Mouse (Mus musculus) hindbrain, postnatal 0 days (tissue): ENCODE data around the gene Phtf1. TPM values are rescaled to one million over a fixed set of nuclear protein-coding genes. Genes with fewer than 3 reads are reported as not detected.
A peak's percentile ranks its signal among the peaks of the same experiment; 100 is the strongest.

Experiments used
- ATAC-seq: fragments of 200-750 bp; cut with Nextera tagmentation; 2 replicates; pipeline ENCODE4 v1.8.0; 2017; ENCODE audit warnings: mild to moderate bottlenecking, moderate TSS enrichment, moderate library complexity
- DNase-seq: peaks from one replicate; pipeline ENCODE4 v3.0.0-alpha.2; 2015; ENCODE audit warnings: low spot score
- H3K27ac ChIP-seq: fragments of 300-500 bp; sonication (generic); 2 replicates; pipeline ENCODE4 v1.5.1; 2014; ENCODE audit warnings: mild to moderate bottlenecking
- H3K27me3 ChIP-seq: fragments of 300-500 bp; sonication (generic); 2 replicates; pipeline ENCODE4 v1.6.1; 2014; ENCODE audit warnings: low read length, mixed read lengths; ENCODE audit not compliant: insufficient read depth
- H3K36me3 ChIP-seq: fragments of 300-500 bp; sonication (generic); 2 replicates; pipeline ENCODE4 v1.6.1; 2014; ENCODE audit warnings: low read length, mixed read lengths; ENCODE audit not compliant: insufficient read depth
- H3K4me1 ChIP-seq: fragments of 300-500 bp; sonication (generic); 2 replicates; pipeline ENCODE4 v1.6.1; 2014; ENCODE audit warnings: antibody characterized with exemption, low read length, mixed read lengths; ENCODE audit not compliant: insufficient read depth
- H3K4me2 ChIP-seq: fragments of 300-500 bp; sonication (generic); 2 replicates; pipeline ENCODE4 v1.6.1; 2014; ENCODE audit warnings: low read depth, mild to moderate bottlenecking, low read length, moderate library complexity, mixed read lengths
- H3K4me3 ChIP-seq: fragments of 300-500 bp; sonication (generic); 2 replicates; pipeline ENCODE4 v1.5.1; 2014; ENCODE audit warnings: low read length
- H3K9ac ChIP-seq: fragments of 300-500 bp; sonication (generic); replicated peaks from 2 replicates; pipeline ENCODE4 v1.6.1; 2014; ENCODE audit warnings: mild to moderate bottlenecking, low read length, moderate library complexity, mixed read lengths
- H3K9me3 ChIP-seq: fragments of 300-500 bp; sonication (generic); 2 replicates; pipeline ENCODE4 v1.6.1; 2016; ENCODE audit warnings: low read length, mixed read lengths
- CTCF ChIP-seq: IDR thresholded peaks from 2 replicates; pipeline ENCODE4 v1.5.1; 2016; ENCODE audit warnings: antibody characterized with exemption, control low read depth, low read depth
- WGBS: fragments of 180-500 bp; shearing (Covaris S2); extraction: QIAGEN DNeasy Blood & Tissue Kit; methylation state at CpG from one replicate; pipeline ENCODE4 v1.1.7; 2014; 5-methylcytosine and 5-hydroxymethylcytosine counted together
- polyA plus RNA-seq: library from polyadenylated mRNA; unstranded; fragments of >200 nt; fragmentation: Nextera tagmentation; extraction: Ambion mirVana; gene quantifications from 2 replicates; pipeline ENCODE4 v1.2.1, GENCODE M21; 2015
- total RNA-seq: library from RNA; depleted of rRNA; stranded (reverse); fragments of >200 nt; gene quantifications from 2 replicates; pipeline ENCODE4 v1.2.3, GENCODE M21; 2014

Phtf1 gene
- total and polyA plus RNA-seq, 2 experiments from 2014 or later, result 18.4 to 25.0 TPM

GRCm38 (mm10) chr3:103989352-103989751 is 21.4 kb downstream of the Phtf1 start:
- 95% methylated on average over 4 of the region's 4 CpGs for WGBS
- peaks cover 43% of the 10 kb centered on the region for H3K36me3 ChIP-seq
- no peak overlapping the region for H3K27ac ChIP-seq
- ATAC-seq (no peak), DNase-seq (no peak)
- H3K4me1 ChIP-seq, result no peaks in the 10 kb centered on the region
- no peak overlapping the region for H3K9ac ChIP-seq
- H3K27me3 ChIP-seq, result no peaks in the 10 kb centered on the region
- TF ChIP-seq CTCF, result no peak
- no peak overlapping the region for H3K4me3 ChIP-seq
- H3K4me2 ChIP-seq, result no peak overlapping the region
- H3K9me3 ChIP-seq, result no peaks in the 10 kb centered on the region

GRCm38 (mm10) chr3:103991271-103991670 is 23.4 kb downstream of the Phtf1 start:
- Histone ChIP-seq H3K27me3 (no peaks in the 10 kb centered on the region), H3K4me1 (no peaks in the 10 kb centered on the region), H3K4me3 (no peak overlapping the region), H3K36me3 (peaks cover 45% of the 10 kb centered on the region), H3K9ac (no peak overlapping the region), H3K9me3 (no peaks in the 10 kb centered on the region), H3K4me2 (no peak overlapping the region), H3K27ac (no peak overlapping the region)
- no peak for TF ChIP-seq CTCF
- no peak for ATAC-seq
- DNase-seq, result no peak
- WGBS, result 98% methylated on average over 3 of the region's 3 CpGs

GRCm38 (mm10) chr3:103998724-103999123 is 30.8 kb downstream of the Phtf1 start:
- H3K9me3 ChIP-seq, result no peaks in the 10 kb centered on the region
- ATAC-seq, result no peak
- H3K4me2 ChIP-seq, result no peak overlapping the region
- H3K4me1 ChIP-seq, result no peaks in the 10 kb centered on the region
- no peak overlapping the region for H3K27ac ChIP-seq
- H3K36me3 ChIP-seq, result peaks cover 32% of the 10 kb centered on the region; the same call in 1 of the 2 replicates
- H3K4me3 ChIP-seq, result no peak overlapping the region
- DNase-seq, result no peak
- H3K27me3 ChIP-seq, result no peaks in the 10 kb centered on the region
- TF ChIP-seq CTCF, result no peak
- H3K9ac ChIP-seq, result no peak overlapping the region
- WGBS, result 93% methylated on average over 4 of the region's 4 CpGs

- no peaks in the 10 kb centered on the region for H3K27me3 ChIP-seq
- no peak overlapping the region for H3K4me3 ChIP-seq
- peaks cover 17% of the 10 kb centered on the region for H3K36me3 ChIP-seq
- H3K4me1 ChIP-seq, result no peaks in the 10 kb centered on the region
- 49% methylated on average over 8 of the region's 8 CpGs for whole genome bisulfite sequencing
- no peak; the same call in 1 of the 2 replicates for TF ChIP-seq CTCF
- DNase-seq (no peak), ATAC-seq (no peak)
- H3K9me3 ChIP-seq, result no peaks in the 10 kb centered on the region
- no peak overlapping the region for H3K27ac ChIP-seq
- no peak overlapping the region for H3K9ac ChIP-seq
- H3K4me2 ChIP-seq, result no peak overlapping the region
These were observed 39.1 kb downstream of the Phtf1 start for GRCm38 (mm10) chr3:104006896-104007466.

- H3K27me3 ChIP-seq, result no peaks in the 10 kb centered on the region
- H3K9me3 ChIP-seq, result no peaks in the 10 kb centered on the region
- H3K4me3 ChIP-seq, result no peak overlapping the region
- no peak overlapping the region for H3K27ac ChIP-seq
- no peaks in the 10 kb centered on the region for H3K4me1 ChIP-seq
- peaks cover 17% of the 10 kb centered on the region for H3K36me3 ChIP-seq
- 33% methylated on average over 8 of the region's 8 CpGs for WGBS
- ATAC-seq (no peak), DNase-seq (peak; percentile 65)
- H3K4me2 ChIP-seq, result no peak overlapping the region
- no peak for TF ChIP-seq CTCF
- no peak overlapping the region for H3K9ac ChIP-seq
These were observed 39.6 kb downstream of the Phtf1 start for GRCm38 (mm10) chr3:104007479-104007878.

GRCm38 (mm10) chr3:104009924-104010662 is 42.2 kb downstream of the Phtf1 start:
- no peaks in the 10 kb centered on the region for H3K27me3 ChIP-seq
- H3K9ac ChIP-seq, result no peak overlapping the region
- WGBS, result 91% methylated on average over 5 of the region's 5 CpGs

GRCm38 (mm10) chr3:104011972-104012371 is 44.1 kb downstream of the Phtf1 start:
- Histone ChIP-seq H3K9me3 (no peaks in the 10 kb centered on the region), H3K4me3 (no peak overlapping the region), H3K4me1 (no peaks in the 10 kb centered on the region), H3K4me2 (no peak overlapping the region), H3K27ac (no peak overlapping the region), H3K27me3 (no peaks in the 10 kb centered on the region), H3K9ac (no peak overlapping the region), H3K36me3 (peaks cover 20% of the 10 kb centered on the region)
- TF ChIP-seq CTCF, result no peak
- 93% methylated on average over 2 of the region's 2 CpGs for WGBS
- no peak for DNase-seq
- no peak for ATAC-seq

More at GRCm38 (mm10) chr3:104009924-104010662, 42.2 kb downstream of the Phtf1 start:
- Histone ChIP-seq H3K4me2 (no peak overlapping the region), H3K4me1 (no peaks in the 10 kb centered on the region), H3K36me3 (peaks cover 13% of the 10 kb centered on the region), H3K9me3 (no peaks in the 10 kb centered on the region), H3K27ac (no peak overlapping the region), H3K4me3 (no peak overlapping the region)
- peak; percentile 17; the same call in 1 of the 2 replicates for TF ChIP-seq CTCF
- DNase-seq, result no peak
- ATAC-seq, result no peak
